Mouse (Mus musculus) midbrain, postnatal 0 days (tissue): ENCODE data around the gene Myo3b. TPM values are rescaled to one million over a fixed set of nuclear protein-coding genes. Genes with fewer than 3 reads are reported as not detected.

Experiments
- ATAC-seq: fragments of 200-750 bp; cut with Nextera tagmentation; 2 replicates; pipeline ENCODE4 v1.8.0; 2017; ENCODE audit warnings: moderate number of reproducible peaks, mild to moderate bottlenecking, moderate TSS enrichment, moderate library complexity; ENCODE audit not compliant: low FRiP score
- DNase-seq: peaks from one replicate; pipeline ENCODE4 v3.0.0-alpha.2; 2015; ENCODE audit warnings: low spot score
- H3K27ac ChIP-seq: fragments of 300-500 bp; sonication (generic); 2 replicates; pipeline ENCODE4 v1.5.1; 2014; ENCODE audit warnings: low read depth, mild to moderate bottlenecking, low read length, mixed read lengths
- H3K27me3 ChIP-seq: fragments of 300-500 bp; sonication (generic); 2 replicates; pipeline ENCODE4 v1.6.1; 2014; ENCODE audit warnings: low read length, control low read depth, mixed read lengths; ENCODE audit not compliant: insufficient read depth
- H3K36me3 ChIP-seq: fragments of 300-500 bp; sonication (generic); 2 replicates; pipeline ENCODE4 v1.6.1; 2014; ENCODE audit warnings: low read length, control low read depth, mixed read lengths; ENCODE audit not compliant: insufficient read depth
- H3K4me1 ChIP-seq: fragments of 300-500 bp; sonication (generic); 2 replicates; pipeline ENCODE4 v1.6.1; 2014; ENCODE audit warnings: mild to moderate bottlenecking, control low read depth, antibody characterized with exemption, low read length, mixed read lengths; ENCODE audit not compliant: insufficient read depth
- H3K4me2 ChIP-seq: fragments of 300-500 bp; sonication (generic); 2 replicates; pipeline ENCODE4 v1.6.1; 2014; ENCODE audit warnings: low read depth, mild to moderate bottlenecking, low read length, mixed read lengths; ENCODE audit not compliant: poor library complexity, severe bottlenecking
- H3K4me3 ChIP-seq: fragments of 300-500 bp; sonication (generic); 2 replicates; pipeline ENCODE4 v1.5.1; 2014; ENCODE audit warnings: low read depth, mild to moderate bottlenecking, low read length, moderate library complexity
- H3K9ac ChIP-seq: fragments of 300-500 bp; sonication (generic); replicated peaks from 2 replicates; pipeline ENCODE4 v1.6.1; 2014; ENCODE audit warnings: mild to moderate bottlenecking, low read length, moderate library complexity, mixed read lengths; ENCODE audit not compliant: poor library complexity, severe bottlenecking
- H3K9me3 ChIP-seq: fragments of 300-500 bp; sonication (generic); 2 replicates; pipeline ENCODE4 v1.6.1; 2016; ENCODE audit warnings: low read length, control low read depth
- CTCF ChIP-seq: IDR thresholded peaks from 2 replicates; pipeline ENCODE4 v1.5.1; 2016; ENCODE audit warnings: antibody characterized with exemption, mild to moderate bottlenecking
- WGBS: fragments of 180-500 bp; shearing (Covaris S2); extraction: QIAGEN DNeasy Blood & Tissue Kit; methylation state at CpG from one replicate; pipeline ENCODE4 v1.1.7; 2014; 5-methylcytosine and 5-hydroxymethylcytosine counted together
- polyA plus RNA-seq: library from polyadenylated mRNA; unstranded; fragments of >200 nt; fragmentation: Nextera tagmentation; extraction: Ambion mirVana; gene quantifications from 2 replicates; pipeline ENCODE4 v1.2.1, GENCODE M21; 2015
- total RNA-seq: library from RNA; depleted of rRNA; stranded (reverse); fragments of >200 nt; gene quantifications from 2 replicates; pipeline ENCODE4 v1.2.3, GENCODE M21; 2014

Gene Myo3b
- total and polyA plus RNA-seq, 2 experiments from 2014 or later, result 0.14 to 0.44 TPM

GRCm38 (mm10) chr2:70379939-70380338 is 341.0 kb downstream of the Myo3b start:
- no peak for ATAC-seq
- H3K4me1 ChIP-seq, result no peaks in the 10 kb centered on the region
- no peak overlapping the region for H3K9ac ChIP-seq
- no peaks in the 10 kb centered on the region for H3K9me3 ChIP-seq
- no peak overlapping the region for H3K27ac ChIP-seq
- no peaks in the 10 kb centered on the region; the same call in 1 of the 2 replicates for H3K36me3 ChIP-seq
- no peak overlapping the region for H3K4me3 ChIP-seq
- DNase-seq, result no peak
- WGBS, result 36% methylated on average over 6 of the region's 6 CpGs
- no peaks in the 10 kb centered on the region for H3K27me3 ChIP-seq
- TF ChIP-seq CTCF, result no peak
- H3K4me2 ChIP-seq, result no peak overlapping the region

- H3K27me3 ChIP-seq, result no peaks in the 10 kb centered on the region
- no peak overlapping the region for H3K9ac ChIP-seq
- no peaks in the 10 kb centered on the region for H3K9me3 ChIP-seq
- no peak overlapping the region for H3K4me2 ChIP-seq
- no peaks in the 10 kb centered on the region; the same call in 1 of the 2 replicates for H3K36me3 ChIP-seq
- H3K4me1 ChIP-seq, result no peaks in the 10 kb centered on the region; the same call in 1 of the 2 replicates
- no peak for DNase-seq
- no peak overlapping the region for H3K4me3 ChIP-seq
- ATAC-seq, result no peak
- WGBS, result 28% methylated on average over 6 of the region's 6 CpGs
- H3K27ac ChIP-seq, result no peak overlapping the region
- TF ChIP-seq CTCF, result no peak
These were observed 349.7 kb downstream of the Myo3b start for GRCm38 (mm10) chr2:70388645-70389044.

GRCm38 (mm10) chr2:70389162-70389561 is 350.2 kb downstream of the Myo3b start:
- Histone ChIP-seq H3K4me2 (no peak overlapping the region), H3K9me3 (no peaks in the 10 kb centered on the region), H3K27me3 (no peaks in the 10 kb centered on the region), H3K4me3 (no peak overlapping the region), H3K27ac (no peak overlapping the region), H3K9ac (no peak overlapping the region), H3K4me1 (no peaks in the 10 kb centered on the region; the same call in 1 of the 2 replicates), H3K36me3 (no peaks in the 10 kb centered on the region; the same call in 1 of the 2 replicates)
- no peak for ATAC-seq
- 61% methylated on average over 1 of the region's 1 CpGs for WGBS
- DNase-seq, result no peak
- TF ChIP-seq CTCF, result peak; percentile 5; the same call in 1 of the 2 replicates

GRCm38 (mm10) chr2:70397734-70398276 is 358.9 kb downstream of the Myo3b start:
- DNase-seq (no peak), ATAC-seq (no peak)
- no peaks in the 10 kb centered on the region for H3K9me3 ChIP-seq
- WGBS, result 81% methylated on average over 9 of the region's 9 CpGs
- H3K4me2 ChIP-seq, result no peak overlapping the region
- H3K4me3 ChIP-seq, result no peak overlapping the region
- H3K27ac ChIP-seq, result no peak overlapping the region
- no peaks in the 10 kb centered on the region for H3K27me3 ChIP-seq
- TF ChIP-seq CTCF, result no peak
- no peaks in the 10 kb centered on the region for H3K36me3 ChIP-seq
- no peaks in the 10 kb centered on the region for H3K4me1 ChIP-seq
- no peak overlapping the region for H3K9ac ChIP-seq

GRCm38 (mm10) chr2:70399441-70400115 is 360.7 kb downstream of the Myo3b start:
- TF ChIP-seq CTCF, result no peak
- no peak overlapping the region for H3K4me2 ChIP-seq
- no peak overlapping the region for H3K9ac ChIP-seq
- no peaks in the 10 kb centered on the region for H3K36me3 ChIP-seq
- H3K27me3 ChIP-seq, result no peaks in the 10 kb centered on the region
- no peak overlapping the region for H3K4me3 ChIP-seq
- H3K9me3 ChIP-seq, result no peaks in the 10 kb centered on the region
- ATAC-seq (no peak), DNase-seq (no peak)
- no peak overlapping the region for H3K27ac ChIP-seq
- no peaks in the 10 kb centered on the region for H3K4me1 ChIP-seq
- WGBS, result 56% methylated on average over 15 of the region's 15 CpGs

- Histone ChIP-seq H3K9ac (no peak overlapping the region), H3K27me3 (no peaks in the 10 kb centered on the region), H3K9me3 (no peaks in the 10 kb centered on the region), H3K4me3 (no peak overlapping the region), H3K36me3 (no peaks in the 10 kb centered on the region), H3K4me2 (no peak overlapping the region), H3K4me1 (no peaks in the 10 kb centered on the region), H3K27ac (no peak overlapping the region)
- no peak for TF ChIP-seq CTCF
- 76% methylated on average over 6 of the region's 6 CpGs for WGBS
- DNase-seq, result no peak
- no peak for ATAC-seq
These were observed 361.4 kb downstream of the Myo3b start for GRCm38 (mm10) chr2:70400321-70400720.
